Mouse (Mus musculus) liver, postnatal 0 days (tissue): ENCODE results near the gene Cobll1. TPM values are rescaled to one million over a fixed set of nuclear protein-coding genes. Genes with fewer than 3 reads are reported as not detected.
A peak's percentile ranks its signal among the peaks of the same experiment; 100 is the strongest.

Experiments
- ATAC-seq: fragments of 200-750 bp; cut with Nextera tagmentation; 2 replicates; pipeline ENCODE4 v1.8.0; 2017; ENCODE audit warnings: mild to moderate bottlenecking, moderate library complexity
- DNase-seq: peaks from one replicate; pipeline ENCODE4 v3.0.0-alpha.2; 2016
- H3K27ac ChIP-seq: fragments of 300-500 bp; sonication (generic); 2 replicates; pipeline ENCODE4 v1.5.1; 2014; ENCODE audit warnings: antibody characterized with exemption, moderate library complexity, mild to moderate bottlenecking, low read depth
- H3K27me3 ChIP-seq: fragments of 300-500 bp; sonication (generic); 2 replicates; pipeline ENCODE4 v1.6.1; 2014; ENCODE audit warnings: low read length, control low read depth, mixed read lengths; ENCODE audit not compliant: insufficient read depth
- H3K36me3 ChIP-seq: fragments of 300-500 bp; sonication (generic); replicated peaks from 2 replicates; pipeline ENCODE4 v1.6.1; 2014; ENCODE audit warnings: mild to moderate bottlenecking, control low read depth, low read length, moderate library complexity, mixed read lengths; ENCODE audit not compliant: insufficient read depth
- H3K4me1 ChIP-seq: fragments of 300-500 bp; sonication (generic); 2 replicates; pipeline ENCODE4 v1.6.1; 2014; ENCODE audit warnings: antibody characterized with exemption, mild to moderate bottlenecking, control low read depth; ENCODE audit not compliant: insufficient read depth
- H3K4me2 ChIP-seq: fragments of 300-500 bp; sonication (generic); 2 replicates; pipeline ENCODE4 v1.6.1; 2014; ENCODE audit warnings: low read depth, mild to moderate bottlenecking, low read length, moderate library complexity, mixed read lengths
- H3K4me3 ChIP-seq: fragments of 300-500 bp; sonication (generic); 2 replicates; pipeline ENCODE4 v1.5.1; 2014; ENCODE audit warnings: low read depth, low read length
- H3K9ac ChIP-seq: fragments of 300-500 bp; sonication (generic); replicated peaks from 2 replicates; pipeline ENCODE4 v1.6.1; 2014; ENCODE audit warnings: mild to moderate bottlenecking, moderate library complexity
- H3K9me3 ChIP-seq: fragments of 300-500 bp; sonication (generic); 2 replicates; pipeline ENCODE4 v1.6.1; 2016; ENCODE audit warnings: mild to moderate bottlenecking, control low read depth, low read length, mixed read lengths
- CTCF ChIP-seq: sonication (generic); IDR thresholded peaks from 2 replicates; pipeline ENCODE4 v1.5.1; 2016; ENCODE audit warnings: antibody characterized with exemption, low read depth
- EP300 ChIP-seq: IDR thresholded peaks from 2 replicates; pipeline ENCODE4 v1.6.1; 2016; ENCODE audit warnings: antibody characterized with exemption, low read depth, mild to moderate bottlenecking
- WGBS: fragments of 180-500 bp; shearing (Covaris S2); extraction: QIAGEN DNeasy Blood & Tissue Kit; methylation state at CpG from one replicate; pipeline ENCODE4 v1.1.7; 2014; ENCODE audit not compliant: insufficient replicate concordance; 5-methylcytosine and 5-hydroxymethylcytosine counted together
- polyA plus RNA-seq: library from polyadenylated mRNA; unstranded; fragments of >200 nt; fragmentation: Nextera tagmentation; extraction: Ambion mirVana; gene quantifications from 2 replicates; pipeline ENCODE4 v1.2.1, GENCODE M21; 2015

The Cobll1 gene
- polyA plus RNA-seq, 1 experiment from 2014 or later = 7.0 TPM

- no peak overlapping the region for H3K27ac ChIP-seq
- H3K36me3 ChIP-seq = no peaks in the 10 kb centered on the region
- no peaks in the 10 kb centered on the region for H3K9me3 ChIP-seq
- WGBS = 45% methylated on average over 1 of the region's 1 CpGs
- H3K4me3 ChIP-seq = no peak overlapping the region
- TF ChIP-seq CTCF = no peak
- no peak for TF ChIP-seq EP300
- H3K4me2 ChIP-seq = no peak overlapping the region
- H3K27me3 ChIP-seq = no peaks in the 10 kb centered on the region
- DNase-seq (no peak), ATAC-seq (no peak)
- H3K4me1 ChIP-seq = peaks cover 9% of the 10 kb centered on the region
- no peak overlapping the region for H3K9ac ChIP-seq
Observed at GRCm38 (mm10) chr2:65220563-65220962, 18.6 kb downstream of the Cobll1 start.

GRCm38 (mm10) chr2:65219375-65220135, 19.6 kb downstream of the Cobll1 start:
- H3K4me1 ChIP-seq = peaks cover 11% of the 10 kb centered on the region
- H3K4me2 ChIP-seq = peak overlapping the region; percentile 53
- no peak for DNase-seq
- ATAC-seq = peak; percentile 62
- TF ChIP-seq CTCF (no peak), EP300 (no peak)
- peak overlapping the region; percentile 51; the same call in 1 of the 2 replicates for H3K27ac ChIP-seq
- no peak overlapping the region for H3K4me3 ChIP-seq
- no peaks in the 10 kb centered on the region for H3K9me3 ChIP-seq
- WGBS = 63% methylated on average over 11 of the region's 11 CpGs
- no peaks in the 10 kb centered on the region for H3K27me3 ChIP-seq
- H3K9ac ChIP-seq = no peak overlapping the region
- H3K36me3 ChIP-seq = no peaks in the 10 kb centered on the region

DNA sequence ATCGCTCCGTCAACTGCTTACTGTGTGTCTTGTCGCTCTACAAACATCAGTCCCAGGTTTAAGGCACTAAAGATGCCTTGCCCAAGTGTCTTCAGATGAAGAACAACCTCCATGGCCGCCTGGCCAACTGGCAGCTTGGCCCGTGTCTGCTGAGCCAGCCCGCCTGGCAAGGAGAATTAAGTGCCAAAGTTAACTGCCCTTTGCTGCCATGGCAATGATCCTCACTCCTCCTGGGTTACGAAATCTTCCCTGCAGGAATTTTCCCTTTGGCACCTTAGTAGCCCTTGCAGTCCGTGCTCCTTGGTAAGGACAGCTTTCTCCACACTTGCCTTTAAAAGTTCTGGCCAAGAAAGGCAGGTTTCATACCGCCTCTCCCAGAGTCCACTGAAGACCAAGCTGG, 20.9 kb downstream of the Cobll1 start:
- TF ChIP-seq EP300 (no peak), CTCF (no peak)
- no peak overlapping the region for H3K9ac ChIP-seq
- no peak for DNase-seq

DNA sequence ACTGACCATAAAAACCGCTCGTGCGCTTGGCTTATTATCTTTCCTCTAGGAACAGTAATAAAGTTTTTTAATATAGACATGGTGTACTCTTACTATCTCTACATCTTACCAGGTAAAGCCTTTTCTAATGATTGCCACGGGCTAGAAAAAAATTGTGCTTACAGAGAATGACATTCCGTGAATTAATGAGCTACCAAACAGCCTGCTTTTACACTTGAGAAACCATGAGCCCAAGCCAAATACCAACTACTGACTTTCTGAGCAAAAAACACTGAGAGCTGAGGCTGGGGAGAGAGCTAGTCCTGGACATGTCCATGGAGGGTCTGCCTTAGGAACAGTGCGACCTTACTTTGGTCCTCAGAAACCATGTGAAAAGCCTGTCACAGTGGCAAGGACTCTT, 21.5 kb downstream of the Cobll1 start:
- WGBS = 88% methylated on average over 6 of the region's 6 CpGs
- DNase-seq = no peak
- TF ChIP-seq CTCF (no peak), EP300 (no peak)
- Histone ChIP-seq H3K9me3 (no peaks in the 10 kb centered on the region), H3K27ac (no peak overlapping the region), H3K36me3 (no peaks in the 10 kb centered on the region), H3K4me3 (no peak overlapping the region), H3K27me3 (no peaks in the 10 kb centered on the region), H3K4me2 (no peak overlapping the region), H3K9ac (no peak overlapping the region), H3K4me1 (peaks cover 9% of the 10 kb centered on the region)
- no peak for ATAC-seq

More for the DNA sequence above, 20.9 kb downstream of the Cobll1 start:
- H3K4me3 ChIP-seq = no peak overlapping the region
- 75% methylated on average over 9 of the region's 9 CpGs for WGBS
- H3K27me3 ChIP-seq = no peaks in the 10 kb centered on the region
- no peak overlapping the region for H3K27ac ChIP-seq
- H3K36me3 ChIP-seq = no peaks in the 10 kb centered on the region
- peaks cover 9% of the 10 kb centered on the region for H3K4me1 ChIP-seq
- H3K9me3 ChIP-seq = no peaks in the 10 kb centered on the region
- no peak for ATAC-seq
- no peak overlapping the region for H3K4me2 ChIP-seq

DNA sequence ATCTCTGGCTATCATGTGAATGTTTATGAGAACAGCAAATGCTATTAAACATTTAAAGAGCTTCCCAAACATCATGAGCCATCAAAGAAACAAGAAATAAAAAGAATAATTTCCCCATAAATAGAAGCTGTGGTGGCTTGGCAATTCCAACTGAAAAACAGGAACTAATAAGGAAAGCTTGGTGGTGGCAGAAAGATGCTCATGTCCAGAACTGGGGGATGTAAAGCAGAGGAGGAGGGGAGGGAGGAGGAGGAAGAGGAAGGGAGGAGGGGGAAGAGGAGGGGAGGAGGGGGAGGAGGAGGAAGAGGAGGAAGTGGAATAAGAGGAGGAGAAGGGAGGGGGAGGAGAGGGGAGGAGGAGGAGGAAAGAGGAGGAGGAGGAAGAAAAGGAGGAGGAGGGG, 23.0 kb downstream of the Cobll1 start:
- H3K9ac ChIP-seq = no peak overlapping the region
- H3K4me2 ChIP-seq = no peak overlapping the region
- no peak overlapping the region for H3K27ac ChIP-seq
- ATAC-seq (no peak), DNase-seq (no peak)
- H3K27me3 ChIP-seq = no peaks in the 10 kb centered on the region
- H3K36me3 ChIP-seq = no peaks in the 10 kb centered on the region
- TF ChIP-seq EP300 (no peak), CTCF (no peak)
- H3K4me3 ChIP-seq = no peak overlapping the region
- H3K4me1 ChIP-seq = peaks cover 9% of the 10 kb centered on the region
- no peaks in the 10 kb centered on the region for H3K9me3 ChIP-seq

GRCm38 (mm10) chr2:65214556-65214955, 24.6 kb downstream of the Cobll1 start:
- no peaks in the 10 kb centered on the region for H3K36me3 ChIP-seq
- no peak for ATAC-seq
- TF ChIP-seq CTCF (no peak), EP300 (no peak)
- DNase-seq = no peak
- H3K4me2 ChIP-seq = no peak overlapping the region
- H3K4me1 ChIP-seq = peaks cover 9% of the 10 kb centered on the region
- no peak overlapping the region for H3K27ac ChIP-seq
- H3K9ac ChIP-seq = no peak overlapping the region
- H3K27me3 ChIP-seq = no peaks in the 10 kb centered on the region
- H3K4me3 ChIP-seq = no peak overlapping the region
- 73% methylated on average over 1 of the region's 1 CpGs for WGBS
- no peaks in the 10 kb centered on the region for H3K9me3 ChIP-seq

GRCm38 (mm10) chr2:65213675-65214074, 25.5 kb downstream of the Cobll1 start:
- 81% methylated on average over 3 of the region's 3 CpGs for WGBS
- Histone ChIP-seq H3K27ac (no peak overlapping the region), H3K9ac (no peak overlapping the region), H3K4me1 (peaks cover 5% of the 10 kb centered on the region), H3K4me2 (no peak overlapping the region), H3K36me3 (no peaks in the 10 kb centered on the region), H3K4me3 (no peak overlapping the region), H3K9me3 (no peaks in the 10 kb centered on the region), H3K27me3 (no peaks in the 10 kb centered on the region)
- TF ChIP-seq EP300 (no peak), CTCF (no peak)
- DNase-seq (no peak), ATAC-seq (no peak)
